Mouse (Mus musculus): Measurements from ENCODE around the gene Col25a1. TPM values are rescaled to one million over a fixed set of nuclear protein-coding genes. Genes with fewer than 3 reads are reported as not detected.

The Col25a1 gene
- polyA plus RNA-seq, 1 experiment = 0.85 TPM

DNA sequence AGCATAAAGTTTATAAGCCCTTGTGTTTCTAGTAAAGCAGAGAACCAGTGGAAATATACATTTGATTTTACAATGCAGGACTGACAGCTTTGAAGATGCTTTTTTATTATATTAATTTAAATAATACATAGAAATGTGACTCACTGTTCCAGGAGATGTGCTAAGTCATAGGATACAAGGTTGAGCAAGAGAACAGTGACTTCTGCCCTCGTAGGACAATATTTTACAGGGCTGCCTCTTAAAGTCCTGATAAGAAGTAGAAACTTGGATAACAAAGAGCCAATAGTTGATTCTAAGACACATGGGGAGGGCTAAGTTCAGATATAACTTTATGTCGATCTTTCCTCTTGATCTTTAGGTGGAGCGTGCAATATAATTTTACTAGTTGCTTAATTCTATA, 124.8 kb downstream of the Col25a1 start:
- no peaks in the 10 kb centered on the region for H3K36me3 ChIP-seq (ENCODE audit: control insufficient read depth, insufficient read depth, low read length, poor library complexity, severe bottlenecking)
- H3K4me1 ChIP-seq (ENCODE audit: control insufficient read depth, insufficient read depth, low read length) = no peaks in the 10 kb centered on the region
- TF ChIP-seq EP300 (IDR thresholded peaks at IDR 0.05; ENCODE audit: insufficient read depth, low read depth, low read length) (no peak), POLR2A (IDR thresholded peaks at IDR 0.05; ENCODE audit: insufficient read depth, low read length) (no peak), CTCF (IDR thresholded peaks at IDR 0.05; ENCODE audit: low read depth, low read length) (no peak)
- no peaks in the 10 kb centered on the region for H3K9me3 ChIP-seq (replicated peaks; ENCODE audit: control insufficient read depth, insufficient read depth, low read length, poor library complexity, severe bottlenecking)
- H3K27me3 ChIP-seq (ENCODE audit: control insufficient read depth, insufficient read depth, low read length, poor library complexity, severe bottlenecking) = no peaks in the 10 kb centered on the region
- no peak overlapping the region for H3K9ac ChIP-seq (ENCODE audit: low read depth, poor library complexity, severe bottlenecking)
- no peak overlapping the region for H3K4me3 ChIP-seq (ENCODE audit: low read depth, low read length)
- no peak overlapping the region for H3K27ac ChIP-seq (ENCODE audit: insufficient read depth, low read length)

DNA sequence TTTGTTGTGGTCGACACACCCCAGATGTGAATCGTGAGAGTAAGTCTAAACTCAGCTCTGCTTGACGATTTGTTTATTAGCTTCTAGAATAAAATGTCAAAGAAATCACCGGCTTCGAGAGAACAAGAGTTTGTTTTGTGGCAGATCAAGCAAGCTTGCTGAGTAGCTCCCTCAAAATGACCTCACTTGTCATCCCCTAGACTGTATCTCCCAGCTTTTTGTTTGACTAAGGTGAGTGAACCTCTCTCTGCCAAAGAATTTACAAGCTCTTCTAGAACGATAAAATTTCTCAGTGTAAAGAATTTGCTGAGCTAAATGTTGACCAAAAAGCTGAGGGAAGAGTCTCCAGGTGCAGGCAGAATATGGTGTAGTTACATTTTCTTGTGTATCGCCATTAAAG, 125.3 kb downstream of the Col25a1 start:
- Histone ChIP-seq H3K27ac (ENCODE audit: insufficient read depth, low read length) (no peak overlapping the region), H3K4me1 (ENCODE audit: control insufficient read depth, insufficient read depth, low read length) (no peaks in the 10 kb centered on the region), H3K4me3 (ENCODE audit: low read depth, low read length) (no peak overlapping the region), H3K9me3 (replicated peaks; ENCODE audit: control insufficient read depth, insufficient read depth, low read length, poor library complexity, severe bottlenecking) (no peaks in the 10 kb centered on the region), H3K36me3 (ENCODE audit: control insufficient read depth, insufficient read depth, low read length, poor library complexity, severe bottlenecking) (no peaks in the 10 kb centered on the region), H3K9ac (ENCODE audit: low read depth, poor library complexity, severe bottlenecking) (no peak overlapping the region), H3K27me3 (ENCODE audit: control insufficient read depth, insufficient read depth, low read length, poor library complexity, severe bottlenecking) (no peaks in the 10 kb centered on the region)
- no peak for TF ChIP-seq EP300 (IDR thresholded peaks at IDR 0.05; ENCODE audit: insufficient read depth, low read depth, low read length)
- TF ChIP-seq POLR2A (IDR thresholded peaks at IDR 0.05; ENCODE audit: insufficient read depth, low read length) = no peak
- TF ChIP-seq CTCF (IDR thresholded peaks at IDR 0.05; ENCODE audit: low read depth, low read length) = no peak

DNA sequence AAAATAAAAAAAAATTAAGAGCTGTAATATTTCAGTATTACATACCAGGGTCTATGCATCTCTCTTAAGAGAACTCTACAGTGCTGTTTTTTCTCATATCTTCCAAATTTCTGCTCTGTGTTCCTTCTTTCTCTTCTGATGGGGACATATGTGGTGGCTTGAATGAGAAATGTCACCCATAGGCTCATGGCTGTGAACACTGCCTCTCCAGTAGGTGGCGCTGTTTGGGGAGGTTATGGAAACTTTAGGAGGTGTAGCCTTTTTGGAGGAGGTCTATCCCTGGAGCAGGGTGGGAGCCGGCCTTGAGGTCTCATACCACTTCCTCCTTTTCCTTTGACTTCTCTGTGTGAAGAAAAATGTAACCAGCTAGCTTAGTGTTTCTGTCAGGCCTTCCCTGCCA, 128.4 kb downstream of the Col25a1 start:
- Histone ChIP-seq H3K4me3 (ENCODE audit: low read depth, low read length) (no peak overlapping the region), H3K27ac (ENCODE audit: insufficient read depth, low read length) (no peak overlapping the region), H3K27me3 (ENCODE audit: control insufficient read depth, insufficient read depth, low read length, poor library complexity, severe bottlenecking) (no peaks in the 10 kb centered on the region), H3K9ac (ENCODE audit: low read depth, poor library complexity, severe bottlenecking) (no peak overlapping the region), H3K9me3 (replicated peaks; ENCODE audit: control insufficient read depth, insufficient read depth, low read length, poor library complexity, severe bottlenecking) (no peaks in the 10 kb centered on the region), H3K36me3 (ENCODE audit: control insufficient read depth, insufficient read depth, low read length, poor library complexity, severe bottlenecking) (no peaks in the 10 kb centered on the region), H3K4me1 (ENCODE audit: control insufficient read depth, insufficient read depth, low read length) (no peaks in the 10 kb centered on the region)
- no peak for TF ChIP-seq EP300 (IDR thresholded peaks at IDR 0.05; ENCODE audit: insufficient read depth, low read depth, low read length)
- TF ChIP-seq CTCF (IDR thresholded peaks at IDR 0.05; ENCODE audit: low read depth, low read length) = peak; percentile 5
- TF ChIP-seq POLR2A (IDR thresholded peaks at IDR 0.05; ENCODE audit: insufficient read depth, low read length) = no peak

DNA sequence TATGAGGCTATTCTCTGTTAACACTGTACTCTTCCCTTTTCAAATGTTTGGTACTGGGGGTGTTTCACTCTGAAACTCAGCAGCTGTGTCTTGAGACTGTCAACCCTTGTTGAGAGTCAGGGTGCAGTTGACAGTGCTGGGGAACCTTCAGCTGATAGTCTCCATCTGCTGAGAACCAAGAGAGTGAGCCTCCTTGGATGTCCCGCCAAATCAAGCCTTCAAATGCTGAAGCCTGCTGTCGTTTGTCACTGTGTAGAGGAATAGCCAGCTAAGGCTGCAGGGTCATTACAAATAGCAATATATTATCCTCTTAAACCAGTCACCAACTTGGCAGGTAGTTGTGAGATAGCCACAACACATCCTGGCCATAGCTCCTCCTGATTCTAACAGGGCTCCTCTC, 129.0 kb downstream of the Col25a1 start:
- Histone ChIP-seq H3K36me3 (ENCODE audit: control insufficient read depth, insufficient read depth, low read length, poor library complexity, severe bottlenecking) (no peaks in the 10 kb centered on the region), H3K4me3 (ENCODE audit: low read depth, low read length) (no peak overlapping the region), H3K9ac (ENCODE audit: low read depth, poor library complexity, severe bottlenecking) (no peak overlapping the region), H3K9me3 (replicated peaks; ENCODE audit: control insufficient read depth, insufficient read depth, low read length, poor library complexity, severe bottlenecking) (no peaks in the 10 kb centered on the region), H3K27ac (ENCODE audit: insufficient read depth, low read length) (no peak overlapping the region), H3K4me1 (ENCODE audit: control insufficient read depth, insufficient read depth, low read length) (no peaks in the 10 kb centered on the region), H3K27me3 (ENCODE audit: control insufficient read depth, insufficient read depth, low read length, poor library complexity, severe bottlenecking) (no peaks in the 10 kb centered on the region)
- TF ChIP-seq CTCF (IDR thresholded peaks at IDR 0.05; ENCODE audit: low read depth, low read length) (no peak), POLR2A (IDR thresholded peaks at IDR 0.05; ENCODE audit: insufficient read depth, low read length) (no peak), EP300 (IDR thresholded peaks at IDR 0.05; ENCODE audit: insufficient read depth, low read depth, low read length) (no peak)

DNA sequence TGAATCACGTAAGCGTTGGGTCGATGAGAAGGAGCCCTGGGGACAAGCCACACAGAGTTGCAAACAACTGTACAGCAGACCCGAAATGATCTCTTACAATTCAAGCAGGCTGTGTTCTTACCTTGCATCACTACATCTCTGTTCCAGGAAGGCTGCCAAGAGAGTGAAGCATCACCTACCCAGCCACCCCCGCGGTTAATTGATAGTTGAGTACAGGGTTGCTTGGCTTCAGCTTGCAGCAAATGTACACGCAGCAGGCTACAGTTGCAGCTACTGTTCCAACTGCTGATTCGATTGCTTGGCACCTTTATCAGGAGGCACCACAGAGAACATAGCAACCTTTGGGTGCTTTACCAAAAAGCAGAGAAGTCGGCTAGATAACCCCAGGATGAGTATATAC, 133.8 kb downstream of the Col25a1 start:
- no peaks in the 10 kb centered on the region for H3K36me3 ChIP-seq (ENCODE audit: control insufficient read depth, insufficient read depth, low read length, poor library complexity, severe bottlenecking)
- TF ChIP-seq EP300 (IDR thresholded peaks at IDR 0.05; ENCODE audit: insufficient read depth, low read depth, low read length) (no peak), POLR2A (IDR thresholded peaks at IDR 0.05; ENCODE audit: insufficient read depth, low read length) (no peak), CTCF (IDR thresholded peaks at IDR 0.05; ENCODE audit: low read depth, low read length) (no peak)
- no peak overlapping the region for H3K9ac ChIP-seq (ENCODE audit: low read depth, poor library complexity, severe bottlenecking)
- no peak overlapping the region for H3K27ac ChIP-seq (ENCODE audit: insufficient read depth, low read length)
- no peaks in the 10 kb centered on the region for H3K4me1 ChIP-seq (ENCODE audit: control insufficient read depth, insufficient read depth, low read length)
- no peak overlapping the region for H3K4me3 ChIP-seq (ENCODE audit: low read depth, low read length)
- no peaks in the 10 kb centered on the region for H3K9me3 ChIP-seq (replicated peaks; ENCODE audit: control insufficient read depth, insufficient read depth, low read length, poor library complexity, severe bottlenecking)
- no peaks in the 10 kb centered on the region for H3K27me3 ChIP-seq (ENCODE audit: control insufficient read depth, insufficient read depth, low read length, poor library complexity, severe bottlenecking)

DNA sequence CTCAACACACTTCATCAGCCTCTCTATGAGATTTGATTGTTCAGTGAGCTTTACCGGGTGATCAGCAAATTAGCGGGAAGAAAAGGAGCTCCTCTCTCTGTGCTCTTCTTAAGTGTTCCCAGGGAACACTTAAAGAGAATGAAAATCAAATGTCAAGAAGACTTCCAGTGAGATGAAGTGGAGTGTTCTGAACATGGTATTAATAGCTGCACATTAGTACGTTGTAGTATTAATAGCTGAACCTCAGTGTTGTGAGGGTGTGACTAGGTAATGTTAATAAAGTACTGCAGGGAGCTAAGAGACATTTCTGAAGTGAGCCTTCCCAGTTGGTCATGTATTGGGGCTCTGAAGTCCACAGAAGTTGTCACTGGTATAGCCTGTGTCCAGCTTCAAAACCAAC, 139.2 kb downstream of the Col25a1 start:
- Histone ChIP-seq H3K27ac (ENCODE audit: insufficient read depth, low read length) (no peak overlapping the region), H3K27me3 (ENCODE audit: control insufficient read depth, insufficient read depth, low read length, poor library complexity, severe bottlenecking) (no peaks in the 10 kb centered on the region), H3K36me3 (ENCODE audit: control insufficient read depth, insufficient read depth, low read length, poor library complexity, severe bottlenecking) (no peaks in the 10 kb centered on the region), H3K9me3 (replicated peaks; ENCODE audit: control insufficient read depth, insufficient read depth, low read length, poor library complexity, severe bottlenecking) (no peaks in the 10 kb centered on the region), H3K4me1 (ENCODE audit: control insufficient read depth, insufficient read depth, low read length) (no peaks in the 10 kb centered on the region), H3K9ac (ENCODE audit: low read depth, poor library complexity, severe bottlenecking) (no peak overlapping the region), H3K4me3 (ENCODE audit: low read depth, low read length) (no peak overlapping the region)
- TF ChIP-seq POLR2A (IDR thresholded peaks at IDR 0.05; ENCODE audit: insufficient read depth, low read length) = no peak
- TF ChIP-seq CTCF (IDR thresholded peaks at IDR 0.05; ENCODE audit: low read depth, low read length) = no peak
- no peak for TF ChIP-seq EP300 (IDR thresholded peaks at IDR 0.05; ENCODE audit: insufficient read depth, low read depth, low read length)

Data from ES-Bruce4 (cell line).